Mouse (Mus musculus): ENCODE data around the gene Tuba1a. TPM values are rescaled to one million over a fixed set of nuclear protein-coding genes. Genes with fewer than 3 reads are reported as not detected.
A peak's percentile ranks its signal among the peaks of the same experiment; 100 is the strongest.

The Tuba1a gene
- polyA plus RNA-seq, 1 experiment = 126 TPM

DNA sequence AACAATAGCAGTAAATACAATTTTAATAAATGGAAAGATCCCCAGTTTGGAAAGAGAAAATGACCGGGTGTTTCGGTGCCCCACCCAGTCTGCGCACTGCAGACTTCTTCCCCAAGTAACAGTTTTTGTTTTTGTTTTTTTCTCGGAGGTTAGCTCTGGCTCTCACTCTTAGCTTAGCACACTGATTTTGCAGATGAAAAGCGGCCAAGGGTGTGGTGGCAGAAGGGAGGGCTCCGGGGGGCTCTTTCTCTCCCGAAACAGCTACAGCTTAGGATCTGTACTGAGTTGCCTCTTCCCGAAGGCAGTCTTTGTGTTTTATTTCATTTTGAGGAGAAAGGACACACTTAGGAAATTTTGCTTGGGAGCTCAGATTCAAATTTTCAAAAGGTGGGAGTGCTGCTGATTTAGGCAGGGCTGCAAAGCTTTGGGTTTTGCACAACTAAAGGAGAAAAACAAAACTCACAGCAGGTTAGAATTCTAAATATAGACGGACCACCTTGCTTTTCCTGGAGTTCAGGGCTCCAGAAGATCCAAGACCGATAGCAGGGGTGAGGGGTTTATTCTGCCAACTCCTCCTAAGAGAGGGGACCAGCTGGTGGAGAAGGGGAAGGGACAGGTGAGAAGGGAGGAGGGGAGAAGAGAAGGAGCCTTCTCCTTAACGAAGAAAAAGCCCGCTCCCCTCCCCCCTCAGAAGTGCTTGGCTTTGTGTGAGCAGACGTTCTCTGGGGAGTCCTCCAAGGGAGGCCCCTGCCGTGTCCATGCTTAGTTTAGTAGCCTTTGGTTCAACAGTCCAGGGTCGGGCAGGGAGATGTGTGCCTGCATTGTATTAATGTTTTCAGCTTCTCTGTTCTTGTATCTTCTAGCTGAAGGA, 37.4 kb upstream of the Tuba1a start:
- no peak for TF ChIP-seq CTCF (IDR thresholded peaks at IDR 0.05; ENCODE audit: extremely low read depth, insufficient read depth, insufficient read length, insufficient replicate concordance)
- no peak for TF ChIP-seq POLR2A (IDR thresholded peaks at IDR 0.05; ENCODE audit: low read depth, low read length)
- H3K4me3 ChIP-seq (ENCODE audit: extremely low read depth, insufficient read depth, insufficient read length) = no peak overlapping the region
- H3K4me1 ChIP-seq (ENCODE audit: control insufficient read depth, insufficient read depth, insufficient read length) = peaks cover 3% of the 10 kb centered on the region; the same call in 1 of the 2 replicates
- H3K27me3 ChIP-seq (ENCODE audit: control insufficient read depth, insufficient read depth, low read length) = no peaks in the 10 kb centered on the region
- DNase-seq (ENCODE audit: low read depth in 1 of 2, low spot score in 2 of 2) = no peak
- H3K27ac ChIP-seq (ENCODE audit: insufficient read depth, low read length) = no peak overlapping the region
- no peaks in the 10 kb centered on the region for H3K36me3 ChIP-seq (ENCODE audit: control insufficient read depth, insufficient read depth, low read length)
- whole genome bisulfite sequencing = 85% methylated on average over 15 of the region's 15 CpGs

DNA sequence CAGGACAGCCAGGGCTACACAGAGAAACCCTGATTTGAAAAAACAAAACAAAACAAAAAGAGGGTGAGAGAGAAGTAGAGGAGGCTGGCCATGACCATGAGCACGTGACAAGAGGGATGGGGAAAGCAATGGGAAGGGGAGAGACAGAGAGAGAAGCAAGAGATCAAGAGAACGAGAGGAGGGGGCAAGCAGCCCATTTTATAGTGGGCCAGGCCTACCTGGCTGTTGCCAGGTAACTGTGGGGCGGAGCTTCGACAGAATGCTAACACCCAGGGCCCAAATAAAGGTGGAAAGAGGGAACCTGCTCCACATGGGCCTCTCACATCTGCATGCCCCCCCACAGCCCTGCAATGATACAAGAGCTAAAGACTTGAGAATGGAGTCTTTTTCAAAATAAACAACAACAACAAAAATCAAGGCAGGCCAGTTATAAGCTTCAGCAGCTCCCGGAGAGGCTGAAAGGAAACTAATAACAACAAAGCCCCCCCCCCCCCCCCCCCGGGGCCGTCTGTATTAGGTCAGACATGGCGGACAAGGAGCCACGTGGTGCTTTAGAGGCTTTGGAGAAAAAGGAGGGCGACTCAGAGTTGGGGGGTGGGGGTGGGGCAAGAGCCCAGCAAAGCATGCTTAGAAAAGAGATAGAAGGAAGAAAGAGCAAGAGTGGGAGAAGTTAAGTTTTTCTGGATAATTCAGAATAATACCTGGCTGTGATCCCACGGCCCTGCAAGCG, 36.4 kb upstream of the Tuba1a start:
- WGBS = 60% methylated on average over 11 of the region's 12 CpGs
- DNase-seq (ENCODE audit: low read depth in 1 of 2, low spot score in 2 of 2) = no peak
- Histone ChIP-seq H3K4me3 (ENCODE audit: extremely low read depth, insufficient read depth, insufficient read length) (no peak overlapping the region), H3K36me3 (ENCODE audit: control insufficient read depth, insufficient read depth, low read length) (no peaks in the 10 kb centered on the region), H3K4me1 (ENCODE audit: control insufficient read depth, insufficient read depth, insufficient read length) (peaks cover 3% of the 10 kb centered on the region; the same call in 1 of the 2 replicates), H3K27me3 (ENCODE audit: control insufficient read depth, insufficient read depth, low read length) (no peaks in the 10 kb centered on the region), H3K27ac (ENCODE audit: insufficient read depth, low read length) (no peak overlapping the region)
- TF ChIP-seq POLR2A (IDR thresholded peaks at IDR 0.05; ENCODE audit: low read depth, low read length) (no peak), CTCF (IDR thresholded peaks at IDR 0.05; ENCODE audit: extremely low read depth, insufficient read depth, insufficient read length, insufficient replicate concordance) (no peak)

DNA sequence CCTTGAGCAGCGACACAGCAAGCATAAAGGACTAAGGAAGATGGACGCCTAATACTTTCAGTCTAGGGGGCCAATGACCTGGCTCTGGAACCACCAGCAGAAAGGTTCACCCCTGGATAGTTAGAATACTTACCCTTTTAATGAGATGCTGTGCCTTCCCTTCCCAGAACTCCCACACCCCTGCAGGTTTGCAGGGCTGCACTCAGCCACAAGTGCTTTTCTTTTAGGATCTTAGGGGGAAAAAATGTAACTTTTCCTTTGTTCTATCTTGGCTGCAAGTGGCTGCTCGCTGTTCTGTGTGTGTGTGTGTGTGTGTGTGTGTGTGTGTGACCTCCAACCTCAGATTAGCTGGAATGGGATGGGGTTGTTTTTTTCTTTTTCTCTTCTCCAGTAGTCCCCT, 35.3 kb upstream of the Tuba1a start:
- Histone ChIP-seq H3K4me3 (ENCODE audit: extremely low read depth, insufficient read depth, insufficient read length) (no peak overlapping the region), H3K4me1 (ENCODE audit: control insufficient read depth, insufficient read depth, insufficient read length) (peaks cover 7% of the 10 kb centered on the region), H3K27ac (ENCODE audit: insufficient read depth, low read length) (no peak overlapping the region), H3K27me3 (ENCODE audit: control insufficient read depth, insufficient read depth, low read length) (no peaks in the 10 kb centered on the region), H3K36me3 (ENCODE audit: control insufficient read depth, insufficient read depth, low read length) (no peaks in the 10 kb centered on the region)
- 80% methylated on average over 3 of the region's 3 CpGs for WGBS
- TF ChIP-seq CTCF (IDR thresholded peaks at IDR 0.05; ENCODE audit: extremely low read depth, insufficient read depth, insufficient read length, insufficient replicate concordance) = no peak
- no peak for TF ChIP-seq POLR2A (IDR thresholded peaks at IDR 0.05; ENCODE audit: low read depth, low read length)
- DNase-seq (ENCODE audit: low read depth in 1 of 2, low spot score in 2 of 2) = no peak

DNA sequence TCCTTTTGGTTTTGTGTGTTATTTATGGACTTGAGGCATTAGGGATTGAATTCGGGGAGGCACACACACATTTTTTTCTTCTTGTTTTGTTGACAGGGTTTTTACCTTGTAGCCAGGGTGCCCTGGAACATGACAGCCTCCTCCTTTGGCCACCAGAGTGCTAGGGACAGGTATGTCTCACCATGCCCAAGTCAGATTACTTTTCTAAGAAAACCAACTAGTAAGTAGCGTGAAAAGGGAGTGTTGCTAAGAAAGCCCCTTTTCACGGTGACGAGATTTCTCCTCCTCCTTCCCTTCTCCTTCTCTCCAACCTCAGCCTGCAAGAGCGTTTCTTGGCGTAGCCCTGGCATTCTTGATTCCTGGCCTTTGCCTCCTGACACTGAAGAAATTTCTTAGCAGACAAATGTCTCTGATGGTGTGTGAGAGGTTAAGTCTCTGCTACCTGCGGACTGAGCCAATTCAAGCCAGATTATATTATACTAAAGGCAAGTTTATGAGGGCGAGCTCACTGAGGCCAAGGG, 34.2 kb upstream of the Tuba1a start:
- WGBS = 82% methylated on average over 8 of the region's 8 CpGs
- no peak for TF ChIP-seq POLR2A (IDR thresholded peaks at IDR 0.05; ENCODE audit: low read depth, low read length)
- TF ChIP-seq CTCF (IDR thresholded peaks at IDR 0.05; ENCODE audit: extremely low read depth, insufficient read depth, insufficient read length, insufficient replicate concordance) = no peak
- H3K27ac ChIP-seq (ENCODE audit: insufficient read depth, low read length) = 0 out of 2 replicates have a peak overlapping the region, but pooled peaks have one; percentile 6
- H3K4me3 ChIP-seq (ENCODE audit: extremely low read depth, insufficient read depth, insufficient read length) = no peak overlapping the region
- H3K36me3 ChIP-seq (ENCODE audit: control insufficient read depth, insufficient read depth, low read length) = no peaks in the 10 kb centered on the region
- DNase-seq (ENCODE audit: low read depth in 1 of 2, low spot score in 2 of 2) = no peak
- H3K27me3 ChIP-seq (ENCODE audit: control insufficient read depth, insufficient read depth, low read length) = no peaks in the 10 kb centered on the region
- H3K4me1 ChIP-seq (ENCODE audit: control insufficient read depth, insufficient read depth, insufficient read length) = peaks cover 4% of the 10 kb centered on the region

DNA sequence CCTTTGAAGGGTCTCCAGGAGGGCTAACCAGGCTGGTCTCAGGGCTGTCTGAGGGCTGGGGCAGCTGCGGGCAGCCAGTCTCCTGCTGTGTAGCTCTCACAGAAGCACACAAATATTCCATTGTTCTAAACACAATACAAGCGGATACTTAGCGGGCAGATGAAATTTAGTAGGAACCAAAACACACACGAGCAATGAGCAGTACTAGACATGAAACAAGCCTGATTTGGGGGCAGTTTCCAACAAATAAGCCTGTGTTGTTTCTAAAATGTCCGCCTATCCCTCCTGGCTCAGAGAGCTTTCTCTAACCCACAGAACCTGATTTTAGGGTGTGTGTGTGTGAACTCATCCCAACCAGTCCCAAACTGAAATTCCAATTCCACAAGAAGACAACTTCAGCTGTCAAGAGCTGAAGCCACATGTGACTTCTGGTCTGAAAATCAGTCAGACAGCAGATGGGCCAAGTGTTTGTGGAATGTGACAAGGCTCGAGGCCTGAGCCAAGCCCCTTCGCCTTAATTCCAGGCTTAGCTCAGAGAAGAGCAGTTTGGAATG, 33.7 kb upstream of the Tuba1a start:
- 91% methylated on average over 7 of the region's 7 CpGs for WGBS
- Histone ChIP-seq H3K27ac (ENCODE audit: insufficient read depth, low read length) (peak overlapping the region; percentile 48; the same call in 1 of the 2 replicates), H3K4me1 (ENCODE audit: control insufficient read depth, insufficient read depth, insufficient read length) (peaks cover 4% of the 10 kb centered on the region)

DNA sequence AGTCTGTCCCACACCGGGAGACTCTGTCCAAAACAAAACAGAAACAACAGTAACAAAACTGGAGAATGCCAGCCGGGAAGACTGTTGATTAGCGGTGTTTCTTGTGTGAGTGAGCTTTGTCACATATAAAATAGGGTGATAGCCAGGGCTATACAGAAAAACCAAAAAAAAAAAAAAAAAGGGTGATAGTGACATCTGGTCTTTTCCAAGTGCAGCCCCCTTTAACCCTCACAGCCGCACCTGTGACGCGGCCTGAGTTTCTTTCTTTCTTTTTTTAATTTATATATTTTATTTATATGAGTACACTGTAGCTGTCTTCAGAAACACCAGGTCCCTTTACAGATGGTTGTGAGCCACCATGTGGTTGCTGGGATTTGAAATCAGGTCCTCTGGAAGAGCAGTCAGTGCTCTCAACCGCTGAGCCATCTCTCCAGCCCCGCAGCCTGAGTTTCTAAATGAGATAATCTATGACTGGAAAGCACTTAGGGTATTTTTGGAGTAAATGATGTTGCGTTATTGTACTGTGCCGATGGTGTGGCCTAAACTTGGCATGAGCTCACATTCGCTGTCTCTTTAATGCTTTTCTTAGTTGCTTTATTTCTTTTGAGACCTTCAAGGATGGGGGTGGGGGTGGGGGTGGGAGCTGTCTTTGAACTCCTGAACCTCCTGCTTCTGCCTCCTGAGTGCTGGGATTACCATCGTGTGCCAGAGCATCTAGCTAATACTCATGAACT, 32.6 kb upstream of the Tuba1a start:
- no peak for DNase-seq (ENCODE audit: low read depth in 1 of 2, low spot score in 2 of 2)
- Histone ChIP-seq H3K4me3 (ENCODE audit: extremely low read depth, insufficient read depth, insufficient read length) (peak overlapping the region; percentile 78), H3K4me1 (ENCODE audit: control insufficient read depth, insufficient read depth, insufficient read length) (peaks cover 4% of the 10 kb centered on the region), H3K36me3 (ENCODE audit: control insufficient read depth, insufficient read depth, low read length) (no peaks in the 10 kb centered on the region), H3K27me3 (ENCODE audit: control insufficient read depth, insufficient read depth, low read length) (no peaks in the 10 kb centered on the region), H3K27ac (ENCODE audit: insufficient read depth, low read length) (peak overlapping the region; percentile 99)
- TF ChIP-seq CTCF (IDR thresholded peaks at IDR 0.05; ENCODE audit: extremely low read depth, insufficient read depth, insufficient read length, insufficient replicate concordance) (no peak), POLR2A (IDR thresholded peaks at IDR 0.05; ENCODE audit: low read depth, low read length) (no peak)
- WGBS = 58% methylated on average over 12 of the region's 12 CpGs

More for the DNA sequence above, 33.7 kb upstream of the Tuba1a start:
- Histone ChIP-seq H3K36me3 (ENCODE audit: control insufficient read depth, insufficient read depth, low read length) (no peaks in the 10 kb centered on the region), H3K27me3 (ENCODE audit: control insufficient read depth, insufficient read depth, low read length) (no peaks in the 10 kb centered on the region), H3K4me3 (ENCODE audit: extremely low read depth, insufficient read depth, insufficient read length) (no peak overlapping the region)
- DNase-seq (ENCODE audit: low read depth in 1 of 2, low spot score in 2 of 2) = no peak
- TF ChIP-seq POLR2A (IDR thresholded peaks at IDR 0.05; ENCODE audit: low read depth, low read length) (no peak), CTCF (IDR thresholded peaks at IDR 0.05; ENCODE audit: extremely low read depth, insufficient read depth, insufficient read length, insufficient replicate concordance) (no peak)
